Comparison of ENCODE assay signal across 15 mouse cellular contexts in the genomic region with DNA sequence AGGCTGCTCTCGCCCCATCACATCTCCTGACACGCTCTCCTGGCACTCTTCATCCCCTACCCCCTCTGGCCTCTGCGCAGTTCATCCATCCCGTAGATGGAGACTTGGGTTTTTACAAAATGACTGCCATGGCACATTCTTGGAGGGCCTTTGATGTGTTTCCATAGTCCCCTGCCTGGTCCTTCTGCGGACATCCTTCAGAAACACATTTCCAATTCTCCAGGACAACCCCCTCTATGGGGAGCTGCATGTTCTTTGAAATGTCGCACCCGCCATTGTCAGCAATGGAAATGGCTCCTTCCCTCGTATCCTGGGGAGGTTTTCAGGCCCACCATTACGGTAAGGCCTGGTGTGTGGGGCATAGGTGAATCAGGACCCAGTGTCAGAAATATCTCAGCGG.
DNase-seq lines count a peak whose midpoint lies in the region; ATAC-seq lines count a peak whose summit lies in the region.
"Had no signal": no experiment of that assay in that cellular context is flagged by ENCODE, and none has a peak within 500 bp of the region (broad histone marks: within the 10 kb centered on the region; RNA-seq: fewer than 3 reads in every experiment).

No protein-coding gene starts in this region.

- ATAC-seq in heart, embryonic 15.5 days (replicated peaks; ENCODE audit: insufficient number of reproducible peaks, insufficient read depth, low FRiP score, low read depth), result no peak
- peak; percentile 8; the same call in 1 of the 2 replicates for ATAC-seq in lung, embryonic 16.5 days (ENCODE audit: low read depth)
- ATAC-seq in embryonic facial prominence, embryonic 14.5 days (ENCODE audit: low read depth), result no peak
- ATAC-seq in CD4-positive, CD25-positive, alpha-beta regulatory T cell, adult 4 months, result no peak
- ATAC-seq: Patski had no signal

- no peak overlapping the region for H3K4me3 ChIP-seq in heart, embryonic 15.5 days
- no peak overlapping the region for H3K4me3 ChIP-seq in lung, embryonic 16.5 days (ENCODE audit: low read length)
- H3K4me3 ChIP-seq in embryonic facial prominence, embryonic 14.5 days (ENCODE audit: low read depth, low read length), result no peak overlapping the region
- H3K4me3 ChIP-seq in limb, embryonic 10.5 days, result no peak overlapping the region
- H3K4me3 ChIP-seq: limb, embryonic 13.5 days; midbrain, embryonic 12.5 days had no signal

- 87% methylated on average over 10 of the region's 10 CpGs for WGBS in heart, embryonic 15.5 days
- WGBS in lung, embryonic 16.5 days, result 57% methylated on average over 10 of the region's 10 CpGs
- WGBS in embryonic facial prominence, embryonic 14.5 days, result 81% methylated on average over 10 of the region's 10 CpGs
- 90% methylated on average over 10 of the region's 10 CpGs for WGBS in limb, embryonic 10.5 days

- no peaks in the 10 kb centered on the region for H3K9me3 ChIP-seq in heart, embryonic 15.5 days (replicated peaks)
- no peaks in the 10 kb centered on the region for H3K9me3 ChIP-seq in lung, embryonic 16.5 days (ENCODE audit: control insufficient read depth, low read length)
- no peaks in the 10 kb centered on the region for H3K9me3 ChIP-seq in embryonic facial prominence, embryonic 14.5 days (ENCODE audit: control insufficient read depth, low read length)
- H3K9me3 ChIP-seq in limb, embryonic 10.5 days (replicated peaks), result no peaks in the 10 kb centered on the region
- H3K9me3 ChIP-seq: limb, embryonic 13.5 days had no signal

- H3K36me3 ChIP-seq in heart, embryonic 15.5 days, result no peaks in the 10 kb centered on the region
- H3K36me3 ChIP-seq in lung, embryonic 16.5 days (ENCODE audit: control insufficient read depth, insufficient read depth, low read length), result no peaks in the 10 kb centered on the region
- no peaks in the 10 kb centered on the region for H3K36me3 ChIP-seq in embryonic facial prominence, embryonic 14.5 days (ENCODE audit: control insufficient read depth, insufficient read depth, low read length)
- peaks cover 2% of the 10 kb centered on the region; the same call in 1 of the 2 replicates for H3K36me3 ChIP-seq in limb, embryonic 10.5 days

- H3K9ac ChIP-seq in heart, embryonic 15.5 days, result no peak overlapping the region
- H3K9ac ChIP-seq in lung, embryonic 16.5 days (ENCODE audit: low read length), result no peak overlapping the region
- no peak overlapping the region for H3K9ac ChIP-seq in embryonic facial prominence, embryonic 14.5 days (ENCODE audit: low read depth, low read length)
- H3K9ac ChIP-seq: limb, embryonic 13.5 days; liver, postnatal 0 days; midbrain, embryonic 12.5 days had no signal

- no peaks in the 10 kb centered on the region for H3K27me3 ChIP-seq in heart, embryonic 15.5 days
- H3K27me3 ChIP-seq in lung, embryonic 16.5 days (ENCODE audit: control insufficient read depth, insufficient read depth, low read depth, low read length), result no peaks in the 10 kb centered on the region
- no peaks in the 10 kb centered on the region for H3K27me3 ChIP-seq in embryonic facial prominence, embryonic 14.5 days (replicated peaks; ENCODE audit: control insufficient read depth, insufficient read depth, low read length)
- H3K27me3 ChIP-seq in limb, embryonic 10.5 days (ENCODE audit: low read depth, poor library complexity, severe bottlenecking), result no peaks in the 10 kb centered on the region
- H3K27me3 ChIP-seq: CH12.LX; limb, embryonic 13.5 days; midbrain, embryonic 12.5 days; Patski had no signal

- no peaks in the 10 kb centered on the region for H3K4me1 ChIP-seq in heart, embryonic 15.5 days (replicated peaks)
- H3K4me1 ChIP-seq in lung, embryonic 16.5 days (replicated peaks; ENCODE audit: control insufficient read depth, insufficient read depth, low read length), result peaks cover 12% of the 10 kb centered on the region
- 0 out of 2 replicates have a peak, but pooled peaks cover 7% of the 10 kb centered on the region for H3K4me1 ChIP-seq in embryonic facial prominence, embryonic 14.5 days (ENCODE audit: control insufficient read depth, insufficient read depth, low read length)
- H3K4me1 ChIP-seq in limb, embryonic 10.5 days, result peaks cover 38% of the 10 kb centered on the region

- DNase-seq in heart, adult 9 months (ENCODE audit: low spot score in 2 of 2), result no peak
- no peak for DNase-seq in lung, postnatal 25 days (ENCODE audit: low spot score)
- no peak for DNase-seq in embryonic facial prominence, embryonic 14.5 days (ENCODE audit: low spot score)
- no peak for DNase-seq in limb, embryonic 10.5 days (ENCODE audit: low spot score)
- DNase-seq in spleen, postnatal 10 days (ENCODE audit: low spot score in 2 of 2), result no peak
- DNase-seq: heart, adult 18-20 months; kidney, postnatal 14 days; liver, postnatal 0 days had no signal

- H3K27ac ChIP-seq in heart, embryonic 15.5 days, result 0 out of 2 replicates have a peak overlapping the region, but pooled peaks have one; percentile 33
- H3K27ac ChIP-seq in lung, embryonic 16.5 days (ENCODE audit: low read length), result peak overlapping the region; percentile 87
- peak overlapping the region; percentile 65 for H3K27ac ChIP-seq in embryonic facial prominence, embryonic 14.5 days (replicated peaks; ENCODE audit: low read depth, low read length)
- H3K27ac ChIP-seq in limb, embryonic 10.5 days, result peak overlapping the region; percentile 26; the same call in 1 of the 2 replicates
- H3K27ac ChIP-seq: limb, embryonic 13.5 days; midbrain, embryonic 12.5 days had no signal

- no peak overlapping the region for H3K4me2 ChIP-seq in heart, embryonic 15.5 days
- peak overlapping the region; percentile 8; the same call in 1 of the 2 replicates for H3K4me2 ChIP-seq in lung, embryonic 16.5 days (ENCODE audit: low read depth, low read length)
- no peak overlapping the region for H3K4me2 ChIP-seq in embryonic facial prominence, embryonic 14.5 days (ENCODE audit: low read depth, low read length)
- H3K4me2 ChIP-seq: limb, embryonic 13.5 days; midbrain, embryonic 12.5 days had no signal

Comparison
In these comparisons a context has a peak if more than half of its experiments do, and no peak if none do; other contexts are left out.
1. H3K27ac ChIP-seq: peak in every context shown above with its lines; median percentile 87 in lung, embryonic 16.5 days; 65 in embryonic facial prominence, embryonic 14.5 days; 33 in heart, embryonic 15.5 days; 26 in limb, embryonic 10.5 days.